Mouse (Mus musculus) neutrophil, adult 65 days (primary cell): ENCODE measurements around the gene Atp1b2. TPM values are rescaled to one million over a fixed set of nuclear protein-coding genes. Genes with fewer than 3 reads are reported as not detected.

Source experiments
- total RNA-seq: library from RNA; stranded (reverse); gene quantifications from 2 replicates; pipeline ENCODE4 v1.2.4, GENCODE M21; 2023

Atp1b2 gene
- not detected in 2 replicates for total RNA-seq

DNA sequence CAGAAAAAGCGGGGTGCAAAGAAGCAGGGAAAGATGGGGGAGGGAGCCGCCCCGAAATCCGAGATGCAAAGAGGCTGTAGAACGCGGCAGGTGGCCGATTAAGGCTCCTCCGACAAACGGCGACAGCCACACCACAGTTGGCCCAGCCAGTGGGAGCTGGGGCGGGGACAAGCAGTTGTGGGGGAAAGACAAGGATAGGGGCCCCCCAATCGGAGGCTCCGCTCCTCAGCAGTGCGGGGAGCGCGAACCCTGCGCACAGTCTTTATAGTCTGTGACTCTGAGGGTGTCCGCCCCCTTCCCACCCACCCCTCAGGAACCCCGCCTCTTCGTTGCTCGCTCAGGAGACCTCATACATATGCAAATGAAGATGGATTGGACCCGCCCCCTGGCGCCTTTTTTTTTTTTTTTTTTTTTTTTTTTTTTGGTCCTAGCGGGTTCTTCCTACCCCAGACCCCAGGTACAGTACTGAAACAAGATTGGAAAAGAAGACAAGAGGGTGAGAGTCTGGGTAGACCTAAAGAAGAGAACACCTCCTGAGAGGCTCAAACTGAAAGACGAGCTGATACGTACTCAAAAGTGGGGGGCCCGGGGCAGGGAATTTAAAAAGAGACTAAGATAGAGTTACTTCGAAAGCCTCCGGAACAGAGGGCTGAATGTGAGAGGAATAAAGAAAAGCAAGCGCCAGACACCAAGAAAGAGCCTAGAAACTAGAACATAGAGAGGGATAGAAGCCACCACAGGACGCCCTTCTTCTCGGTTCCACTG is at the start of gene Atp1b2:
Gene Atp1b2, minus strand, starts transcription at position 217 of the 765 bp plus-strand sequence.

DNA sequence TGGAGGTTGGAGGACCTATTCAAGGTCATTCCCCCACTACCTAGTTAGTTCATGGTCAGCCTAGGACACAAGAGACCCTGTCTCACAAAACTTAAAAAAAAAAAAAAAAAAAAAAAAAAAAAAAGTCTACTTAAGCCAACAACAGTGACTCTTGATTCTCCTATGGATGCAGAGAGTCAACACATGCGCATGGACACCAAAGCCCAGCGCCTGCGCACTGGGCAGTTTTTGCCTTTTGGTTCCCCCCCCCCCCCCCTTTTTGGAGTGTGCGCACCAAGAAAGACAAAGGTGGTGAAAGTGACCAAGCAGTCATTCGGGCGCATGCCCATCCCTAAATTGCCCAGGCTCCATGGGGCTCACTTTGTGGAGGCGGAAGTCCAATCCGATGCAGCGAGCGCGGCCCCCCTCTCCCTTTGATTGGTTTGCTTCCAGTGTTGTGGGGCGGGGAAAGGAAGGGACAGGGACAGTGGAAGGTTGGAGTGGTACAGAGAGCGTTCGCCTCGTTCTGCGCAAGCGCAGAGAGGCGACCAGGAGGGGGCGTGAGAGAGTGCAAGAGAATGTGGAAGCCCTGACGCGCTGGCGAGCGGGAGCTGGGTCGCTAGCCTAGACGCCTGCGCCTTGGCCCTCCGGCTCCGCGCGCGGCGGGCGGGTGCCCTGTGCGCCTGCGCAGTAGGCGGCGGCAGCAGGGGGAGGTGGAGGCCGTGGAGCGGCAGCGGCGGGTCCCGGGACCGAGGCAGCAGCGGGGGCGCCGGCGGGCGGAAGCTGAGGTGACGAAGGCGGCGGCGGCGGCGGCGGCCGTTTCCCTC is 26.7 kb upstream of the Atp1b2 start, which contains the start of gene Fxr2:
Gene Fxr2, plus strand, starts transcription at position 707 of the 806 bp plus-strand sequence.

DNA sequence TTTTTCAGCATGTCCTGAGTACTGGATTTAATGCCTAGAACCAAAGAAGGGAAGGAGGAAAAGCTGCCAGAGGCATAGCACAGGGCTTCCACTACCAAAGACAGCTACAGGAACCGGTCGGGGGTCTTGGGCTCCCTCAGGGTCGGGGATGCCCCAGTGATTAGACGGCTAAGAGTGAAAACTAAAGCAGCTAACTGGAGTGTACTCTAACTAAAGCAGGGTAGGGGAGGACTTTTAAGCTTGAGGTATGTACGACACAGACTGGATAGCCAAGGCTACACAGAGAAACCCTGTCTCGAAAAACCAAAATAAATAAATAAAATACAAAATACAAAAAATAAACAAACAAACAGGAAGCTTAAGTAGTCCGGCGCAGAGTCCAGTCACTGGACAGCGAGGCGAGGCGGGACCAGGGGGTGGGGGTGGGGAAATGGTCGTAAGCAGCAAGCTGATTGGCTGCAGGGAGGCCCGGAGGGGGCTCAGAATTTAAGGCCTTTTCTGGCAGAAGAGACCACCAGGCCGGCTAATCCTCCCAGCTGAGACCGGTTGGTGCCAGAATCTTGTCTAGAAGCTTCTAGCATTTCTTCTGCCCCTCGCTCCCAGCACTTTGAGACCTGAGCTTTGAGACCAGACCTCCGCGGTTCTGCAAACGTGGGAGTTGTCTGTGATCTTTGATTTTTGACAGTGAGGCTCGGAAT is 16.0 kb upstream of the Atp1b2 start, which contains the start of gene Sat2:
Gene Sat2, plus strand, starts transcription at position 454 of the 698 bp plus-strand sequence.

DNA sequence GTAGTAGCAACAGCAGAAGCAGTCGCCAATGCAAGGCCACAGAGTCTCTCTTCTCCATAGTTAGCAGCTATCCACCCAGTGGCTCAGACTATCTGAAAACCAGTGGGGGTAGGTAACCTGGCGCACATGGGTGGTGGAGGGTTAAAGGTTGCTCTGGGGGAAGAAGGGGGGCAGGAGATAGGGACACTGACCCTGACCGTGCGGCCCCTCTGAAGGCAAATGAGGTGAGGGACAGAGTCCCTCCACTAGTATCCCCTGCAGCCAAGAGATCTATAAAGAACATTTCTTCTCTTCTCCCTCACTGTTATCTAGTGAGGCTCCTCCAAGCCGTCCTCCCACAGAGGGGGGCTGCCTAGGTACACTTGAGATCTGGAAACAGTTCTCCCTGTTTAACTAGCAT is 12.1 kb upstream of the Atp1b2 start, which contains the start of gene Shbg:
Gene Shbg, minus strand, starts transcription at position 101 of the 400 bp plus-strand sequence.

DNA sequence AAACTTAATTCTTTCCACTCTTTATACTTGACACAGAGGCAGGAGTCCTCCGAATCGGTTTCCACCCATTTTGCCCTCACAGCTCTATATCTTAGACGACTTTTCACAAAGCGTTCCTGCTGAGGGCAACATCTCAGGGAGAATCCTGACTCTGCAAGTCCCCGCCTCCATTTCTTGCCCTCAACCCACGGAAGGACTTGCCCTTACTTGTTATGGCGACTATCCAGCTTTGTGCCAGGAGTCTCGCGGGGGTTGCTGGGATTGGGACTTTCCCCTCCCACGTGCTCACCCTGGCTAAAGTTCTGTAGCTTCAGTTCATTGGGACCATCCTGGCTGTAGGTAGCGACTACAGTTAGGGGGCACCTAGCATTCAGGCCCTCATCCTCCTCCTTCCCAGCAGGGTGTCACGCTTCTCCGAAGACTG is 25.6 kb downstream of the Atp1b2 start, which contains the start of the genes Wrap53 and Trp53:
Gene Wrap53, minus strand, starts transcription at position 165 of the 424 bp plus-strand sequence.
Gene Trp53, plus strand, starts transcription at position 269 of the 424 bp plus-strand sequence.

DNA sequence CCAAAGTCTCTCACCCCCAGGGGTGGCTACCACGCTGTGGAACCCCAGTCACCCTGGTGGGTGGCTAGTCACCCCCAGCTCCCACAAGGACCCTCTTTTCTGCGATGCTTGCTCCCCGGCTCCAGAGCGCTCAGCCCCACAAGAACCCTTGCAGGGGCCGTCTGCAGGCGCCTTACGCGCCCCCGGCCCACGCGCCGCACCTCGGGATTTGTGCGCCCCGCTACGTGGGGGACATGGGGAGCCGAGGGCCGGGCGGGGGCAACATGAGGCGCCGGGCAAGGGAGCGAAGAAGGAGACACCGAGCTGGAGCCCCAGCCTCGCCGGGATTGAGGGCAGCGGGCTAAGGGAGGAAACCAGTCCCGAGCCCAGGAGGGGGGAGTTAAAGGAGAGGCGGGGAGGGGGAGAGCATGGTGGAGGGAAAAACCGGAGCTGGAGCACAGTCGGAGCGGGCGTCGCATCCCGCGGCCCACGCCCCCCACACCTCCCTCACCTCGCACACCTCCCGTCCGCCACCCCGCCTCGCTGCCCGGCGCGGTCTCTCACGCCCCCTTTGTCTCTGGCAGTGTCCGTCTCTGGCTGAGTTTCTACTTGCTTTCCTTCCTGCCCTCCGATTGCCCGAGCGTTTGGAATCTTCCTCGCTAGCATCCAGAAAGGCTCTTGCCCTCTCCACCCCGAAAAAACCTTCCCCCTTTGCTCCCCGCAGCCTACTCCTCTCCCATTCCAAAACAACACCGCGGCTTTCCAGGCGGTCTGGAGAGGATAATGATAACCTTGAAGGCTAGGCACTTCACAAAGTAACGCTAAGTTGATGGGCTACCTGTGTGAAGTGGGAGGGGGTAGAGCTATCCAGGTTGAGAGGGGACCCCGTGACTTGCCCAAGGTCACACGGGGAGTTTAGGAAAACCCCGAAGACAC is 45.6 kb downstream of the Atp1b2 start, which contains the start of gene Efnb3:
Gene Efnb3, minus strand, starts transcription at position 355 of the 915 bp plus-strand sequence.

Other genes starting within 250 kb of the Atp1b2 start
- gene Chd3, start 236.5 kb downstream of the Atp1b2 start, total RNA-seq = 11.1 and 13.1 TPM in 2 replicates
- gene Naa38, start 210.5 kb downstream of the Atp1b2 start, total RNA-seq = 20.3 and 25.1 TPM in 2 replicates
- gene Cyb5d1, start 210.3 kb downstream of the Atp1b2 start, total RNA-seq = 27.9 and 30.6 TPM in 2 replicates
- gene Tmem88, start 207.7 kb downstream of the Atp1b2 start, total RNA-seq = 3.1 and 3.2 TPM in 2 replicates
- gene Kdm6b, start 192.3 kb downstream of the Atp1b2 start, total RNA-seq = 256 and 289 TPM in 2 replicates
- gene Dnah2, start 56.8 kb downstream of the Atp1b2 start, total RNA-seq = 2.1 and 6.3 TPM in 2 replicates
- 0.23 and 0.28 TPM in 2 replicates for gene Efnb3, start 45.7 kb downstream of the Atp1b2 start, total RNA-seq
- gene Wrap53, start 25.7 kb downstream of the Atp1b2 start, total RNA-seq = 9.3 and 11.2 TPM in 2 replicates
- 33.7 and 43.7 TPM in 2 replicates for gene Trp53, start 25.6 kb downstream of the Atp1b2 start, total RNA-seq
- gene Shbg, start 12.0 kb upstream of the Atp1b2 start, total RNA-seq = not detected in 2 replicates
- gene Sat2, start 16.1 kb upstream of the Atp1b2 start, total RNA-seq = not detected in 2 replicates
- 43.9 and 65.2 TPM in 2 replicates for gene Fxr2, start 27.0 kb upstream of the Atp1b2 start, total RNA-seq
- 0.95 TPM in 1 of 2 replicates, not detected in the other for gene Sox15, start 49.4 kb upstream of the Atp1b2 start, total RNA-seq
- 67.2 and 77.6 TPM in 2 replicates for gene Mpdu1, start 56.7 kb upstream of the Atp1b2 start, total RNA-seq
- gene Cd68, start 60.2 kb upstream of the Atp1b2 start, total RNA-seq = 79.5 and 104 TPM in 2 replicates
- gene Eif4a1, start 66.5 kb upstream of the Atp1b2 start, total RNA-seq = 525 and 565 TPM in 2 replicates
- gene Senp3, start 76.1 kb upstream of the Atp1b2 start, total RNA-seq = 77.3 and 91.6 TPM in 2 replicates
- gene Tnfsf13, start 79.8 kb upstream of the Atp1b2 start, total RNA-seq = 10.0 and 11.1 TPM in 2 replicates
- 7.3 and 8.2 TPM in 2 replicates for gene Tnfsf12, start 89.9 kb upstream of the Atp1b2 start, total RNA-seq
- gene Tnfsfm13, start 90.2 kb upstream of the Atp1b2 start, total RNA-seq = 1.4 and 4.9 TPM in 2 replicates
- gene Polr2a, start 152.7 kb upstream of the Atp1b2 start, total RNA-seq = 74.6 and 76.6 TPM in 2 replicates
- gene Slc35g3, start 156.0 kb upstream of the Atp1b2 start, total RNA-seq = not detected in 2 replicates
- 0.70 and 1.2 TPM in 2 replicates for gene Zbtb4, start 160.0 kb upstream of the Atp1b2 start, total RNA-seq
- 0.54 and 1.0 TPM in 2 replicates for gene Chrnb1, start 190.0 kb upstream of the Atp1b2 start, total RNA-seq
- gene Fgf11, start 195.9 kb upstream of the Atp1b2 start, total RNA-seq = not detected in 2 replicates
- gene Tmem102, start 199.7 kb upstream of the Atp1b2 start, total RNA-seq = not detected in 2 replicates
- not detected in 2 replicates for gene Gm39566, start 209.4 kb upstream of the Atp1b2 start, total RNA-seq
- gene Spem2, start 212.5 kb upstream of the Atp1b2 start, total RNA-seq = not detected in 2 replicates
- gene Spem1, start 216.2 kb upstream of the Atp1b2 start, total RNA-seq = not detected in 2 replicates
- gene Nlgn2, start 231.8 kb upstream of the Atp1b2 start, total RNA-seq = 0.88 and 1.8 TPM in 2 replicates
- gene Tmem256, start 232.6 kb upstream of the Atp1b2 start, total RNA-seq = 76.0 and 86.7 TPM in 2 replicates
- 26.2 and 36.2 TPM in 2 replicates for gene Plscr3, start 240.4 kb upstream of the Atp1b2 start, total RNA-seq